Mouse (Mus musculus) stomach, embryonic 14.5 days (tissue): ENCODE data around the gene Gm43302. TPM values are rescaled to one million over a fixed set of nuclear protein-coding genes. Genes with fewer than 3 reads are reported as not detected.
"Not testable (repeated sequence)": the region's sequence is repeated elsewhere in the genome, so short reads cannot be mapped to it uniquely, and the experiment has no call there.

Experiments
- ATAC-seq: fragments of 200-750 bp; cut with Nextera tagmentation; 2 replicates; pipeline ENCODE4 v1.8.0; 2017; ENCODE audit warnings: low read depth, moderate TSS enrichment; ENCODE audit not compliant: insufficient number of reproducible peaks, insufficient read depth, low FRiP score
- H3K27ac ChIP-seq: fragments of 300-500 bp; sonication (generic); 2 replicates; pipeline ENCODE4 v1.5.1; 2014; ENCODE audit warnings: mild to moderate bottlenecking, low read length, moderate library complexity, mixed read lengths
- H3K27me3 ChIP-seq: fragments of 300-500 bp; sonication (generic); 2 replicates; pipeline ENCODE4 v1.6.1; 2014; ENCODE audit warnings: low read length, control low read depth, mixed read lengths; ENCODE audit not compliant: control insufficient read depth, insufficient read depth
- H3K36me3 ChIP-seq: fragments of 300-500 bp; sonication (generic); 2 replicates; pipeline ENCODE4 v1.6.1; 2014; ENCODE audit warnings: mild to moderate bottlenecking, control low read depth, low read length, moderate library complexity, mixed read lengths; ENCODE audit not compliant: control insufficient read depth, insufficient read depth
- H3K4me1 ChIP-seq: fragments of 300-500 bp; sonication (generic); 2 replicates; pipeline ENCODE4 v1.6.1; 2014; ENCODE audit warnings: low read length, control low read depth, mixed read lengths; ENCODE audit not compliant: control insufficient read depth, insufficient read depth
- H3K4me2 ChIP-seq: fragments of 300-500 bp; sonication (generic); replicated peaks from 2 replicates; pipeline ENCODE4 v1.6.1; 2014; ENCODE audit warnings: low read depth, low read length, control low read depth
- H3K4me3 ChIP-seq: fragments of 300-500 bp; sonication (generic); 2 replicates; pipeline ENCODE4 v1.5.1; 2014; ENCODE audit warnings: low read depth, low read length, control low read depth
- H3K9ac ChIP-seq: fragments of 300-500 bp; sonication (generic); replicated peaks from 2 replicates; pipeline ENCODE4 v1.6.1; 2014; ENCODE audit warnings: low read depth, mild to moderate bottlenecking, control low read depth, low read length, moderate library complexity, mixed read lengths
- H3K9me3 ChIP-seq: fragments of 300-500 bp; sonication (generic); 2 replicates; pipeline ENCODE4 v1.6.1; 2016; ENCODE audit warnings: low read depth, low read length, control low read depth; ENCODE audit not compliant: control insufficient read depth
- WGBS: fragments of 180-500 bp; shearing (Covaris S2); extraction: QIAGEN DNeasy Blood & Tissue Kit; methylation state at CpG from one replicate; pipeline ENCODE4 v1.1.7; 2014; 5-methylcytosine and 5-hydroxymethylcytosine counted together
- polyA plus RNA-seq: library from polyadenylated mRNA; unstranded; fragments of >200 nt; fragmentation: Nextera tagmentation; extraction: Ambion mirVana; gene quantifications from 2 replicates; pipeline ENCODE4 v1.2.1, GENCODE M21; 2014

The Gm43302 gene
- polyA plus RNA-seq, 1 experiment from 2014 or later: not detected

DNA sequence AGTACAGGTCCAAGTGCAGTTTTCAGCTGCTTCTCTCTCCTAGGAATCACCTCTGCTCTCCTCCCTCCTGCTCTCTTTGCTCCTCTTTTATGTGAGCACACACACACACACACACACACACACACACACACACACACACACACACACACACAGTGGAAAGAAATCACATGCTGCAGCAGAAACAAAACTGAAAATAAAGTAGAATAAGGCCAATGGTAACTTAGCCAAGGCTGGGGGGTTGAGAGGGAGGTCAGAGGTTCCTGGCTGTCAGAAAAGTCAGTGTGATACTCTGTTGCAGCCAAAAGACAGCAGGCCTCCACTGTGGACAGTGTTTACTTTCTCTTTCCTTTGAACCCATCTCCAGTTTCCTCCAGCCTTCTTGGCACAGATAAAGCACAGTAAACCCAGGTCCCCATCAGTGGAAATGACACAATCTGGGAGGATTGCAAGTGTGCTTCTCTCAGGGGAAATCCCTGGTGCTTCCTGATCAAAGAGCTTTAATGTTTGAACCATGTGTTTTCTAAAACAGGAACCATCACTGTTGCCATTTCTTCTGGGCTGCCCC, 53.9 kb downstream of the Gm43302 start, which contains the start of gene Gbp10:
Gene Gbp10 (minus strand): TSS at position 51 of the 565 bp plus-strand sequence.
- not testable (repeated sequence) for H3K4me2 ChIP-seq, H3K9me3 ChIP-seq, H3K9ac ChIP-seq, H3K27me3 ChIP-seq, H3K4me1 ChIP-seq, ATAC-seq, H3K4me3 ChIP-seq, H3K36me3 ChIP-seq, H3K27ac ChIP-seq

DNA sequence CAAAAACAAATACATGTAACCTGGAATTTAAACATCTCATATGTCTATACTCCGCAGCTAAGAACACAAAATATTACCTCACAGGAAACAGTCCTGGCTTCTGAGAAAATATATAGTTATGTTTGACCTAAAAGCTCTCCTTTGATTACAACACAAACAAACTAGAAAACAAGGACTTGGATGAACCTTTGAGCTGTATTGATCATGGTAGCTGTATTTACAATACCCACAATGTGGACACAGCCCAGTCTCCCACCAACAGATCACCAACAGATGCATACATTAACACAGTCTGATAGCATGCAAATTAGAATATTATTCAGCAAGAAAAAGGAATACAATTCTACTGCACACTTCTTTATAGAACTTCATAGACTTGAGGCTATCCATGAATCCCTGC, 55.1 kb downstream of the Gm43302 start:
- H3K4me3 ChIP-seq, H3K4me2 ChIP-seq, ATAC-seq, H3K9me3 ChIP-seq, H3K36me3 ChIP-seq, H3K27me3 ChIP-seq, H3K27ac ChIP-seq, H3K9ac ChIP-seq, H3K4me1 ChIP-seq: not testable (repeated sequence)
- WGBS: 91% methylated on average over 1 of the region's 1 CpGs

DNA sequence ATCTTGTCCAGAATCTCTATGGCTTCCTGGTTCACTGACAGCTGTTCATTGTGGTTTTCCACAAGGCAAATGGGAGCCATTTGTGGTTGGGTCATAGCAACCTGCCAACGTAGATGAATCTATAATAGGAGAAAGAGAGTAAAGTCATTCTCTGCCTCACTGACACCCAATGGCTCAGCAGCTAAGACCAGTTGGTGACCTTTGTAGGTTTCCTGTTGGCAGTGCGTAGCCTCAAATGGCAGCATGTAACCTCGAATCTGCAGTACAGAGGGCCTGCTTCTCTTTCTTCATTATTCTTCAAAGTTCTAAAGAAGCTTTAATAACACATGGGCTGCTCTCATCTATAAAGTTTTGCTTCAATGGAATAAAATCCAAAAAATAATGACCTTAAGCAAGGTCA, 57.5 kb downstream of the Gm43302 start:
- not testable (repeated sequence) for ATAC-seq, H3K27me3 ChIP-seq, H3K4me2 ChIP-seq, H3K9ac ChIP-seq, H3K9me3 ChIP-seq, H3K27ac ChIP-seq, H3K4me1 ChIP-seq, H3K36me3 ChIP-seq, H3K4me3 ChIP-seq
- 87% methylated on average over 3 of the region's 3 CpGs for whole genome bisulfite sequencing

DNA sequence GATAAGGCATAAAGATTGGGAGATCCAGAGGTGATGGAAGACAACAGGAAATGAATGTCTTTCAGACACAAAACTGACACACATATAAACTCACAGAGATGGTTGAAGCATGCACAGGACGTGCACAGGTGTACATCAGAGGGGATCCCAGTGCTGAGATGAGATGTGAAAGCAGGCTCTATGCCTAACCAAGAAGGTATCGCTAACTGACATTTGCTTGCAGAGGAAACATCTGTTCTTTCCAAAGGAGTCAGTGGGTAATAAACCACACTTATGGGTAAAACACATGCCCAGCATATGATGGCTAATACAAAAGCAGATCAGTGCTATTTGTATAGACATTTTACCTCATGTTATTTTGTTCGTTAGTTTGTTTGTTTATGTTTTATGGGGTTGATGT, 84.5 kb downstream of the Gm43302 start:
- not testable (repeated sequence) for H3K9ac ChIP-seq, H3K4me2 ChIP-seq, H3K36me3 ChIP-seq, H3K27me3 ChIP-seq, H3K4me1 ChIP-seq, ATAC-seq, H3K9me3 ChIP-seq, H3K27ac ChIP-seq, H3K4me3 ChIP-seq
- no CpG with 5 or more reads among the region's 3 CpGs for WGBS

DNA sequence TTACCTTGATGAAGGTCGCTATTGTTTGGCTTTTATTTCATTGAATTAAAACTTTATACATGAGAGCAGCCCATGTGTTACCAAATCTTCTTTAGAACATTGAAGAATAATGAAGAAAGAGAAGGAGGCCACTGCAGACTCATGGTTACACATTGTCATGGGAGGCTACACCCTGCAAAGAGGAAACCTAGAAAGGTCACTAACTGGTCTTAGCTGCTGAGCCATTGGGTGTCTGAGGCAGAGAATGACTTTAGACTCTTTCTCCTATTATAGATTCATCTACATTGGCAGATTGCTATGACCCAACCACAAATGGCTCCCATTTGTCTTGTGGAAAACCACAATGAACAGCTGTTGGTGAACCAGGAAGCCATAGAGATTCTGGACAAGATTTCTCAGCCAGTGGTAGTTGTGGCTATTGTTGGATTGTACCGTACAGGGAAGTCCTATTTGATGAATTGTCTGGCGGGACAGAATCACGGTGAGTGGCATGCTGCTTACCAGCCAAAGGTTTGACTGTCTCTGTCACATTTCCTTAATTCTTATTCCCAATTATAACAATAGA, 92.6 kb downstream of the Gm43302 start:
- not testable (repeated sequence) for H3K4me2 ChIP-seq, H3K4me1 ChIP-seq, H3K36me3 ChIP-seq, ATAC-seq, H3K9ac ChIP-seq, H3K27me3 ChIP-seq, H3K4me3 ChIP-seq, H3K27ac ChIP-seq, H3K9me3 ChIP-seq
- WGBS: 88% methylated on average over 4 of the region's 4 CpGs

DNA sequence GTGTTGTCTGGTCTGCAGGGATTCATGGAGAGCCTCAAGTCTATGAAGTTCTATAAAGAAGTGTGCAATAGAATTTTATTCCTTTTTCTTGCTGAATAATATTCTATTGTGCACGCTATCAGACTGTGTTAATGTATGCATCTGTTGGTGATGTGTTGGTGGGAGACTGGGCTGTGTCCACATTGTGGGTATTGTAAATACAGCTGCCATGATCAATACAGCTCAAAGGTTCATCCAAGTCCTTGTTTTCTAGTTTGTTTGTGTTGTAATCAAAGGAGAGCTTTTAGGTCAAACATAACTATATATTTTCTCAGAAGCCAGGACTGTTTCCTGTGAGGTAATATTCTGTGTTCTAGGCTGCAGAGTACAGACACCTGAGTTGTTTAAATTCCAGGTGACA, 94.3 kb downstream of the Gm43302 start:
- WGBS: 93% methylated on average over 1 of the region's 1 CpGs
- H3K27ac ChIP-seq, H3K9me3 ChIP-seq, H3K36me3 ChIP-seq, H3K4me1 ChIP-seq, ATAC-seq, H3K4me3 ChIP-seq, H3K4me2 ChIP-seq, H3K9ac ChIP-seq, H3K27me3 ChIP-seq: not testable (repeated sequence)

DNA sequence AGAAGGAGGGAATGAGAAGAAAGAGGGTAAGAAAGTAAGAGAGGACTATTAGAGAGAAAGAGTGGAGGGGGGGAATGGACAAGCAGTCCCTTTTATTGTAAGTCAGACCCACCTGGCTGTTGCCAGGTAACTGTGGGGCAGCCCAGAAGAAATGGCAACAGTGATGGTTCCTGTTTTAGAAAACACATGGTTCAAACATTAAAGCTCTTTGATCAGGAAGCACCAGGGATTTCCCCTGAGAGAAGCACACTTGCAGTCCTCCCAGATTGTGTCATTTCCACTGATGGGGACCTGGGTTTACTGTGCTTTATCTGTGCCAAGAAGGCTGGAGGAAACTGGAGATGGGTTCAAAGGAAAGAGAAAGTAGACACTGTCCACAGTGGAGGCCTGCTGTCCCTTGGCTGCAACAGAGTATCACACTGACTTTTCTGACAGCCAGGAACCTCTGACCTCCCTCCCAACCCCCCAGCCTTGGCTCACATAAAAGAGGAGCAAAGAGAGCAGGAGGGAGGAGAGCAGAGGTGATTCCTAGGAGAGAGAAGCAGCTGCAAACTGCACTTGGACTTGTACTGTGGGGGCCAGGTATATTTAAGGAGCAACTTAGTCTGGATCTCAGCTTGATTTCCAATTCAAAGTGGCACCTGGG, 95.5 kb downstream of the Gm43302 start:
- H3K4me1 ChIP-seq, H3K27me3 ChIP-seq, H3K4me2 ChIP-seq, H3K9ac ChIP-seq, H3K9me3 ChIP-seq, ATAC-seq, H3K4me3 ChIP-seq, H3K36me3 ChIP-seq, H3K27ac ChIP-seq: not testable (repeated sequence)

DNA sequence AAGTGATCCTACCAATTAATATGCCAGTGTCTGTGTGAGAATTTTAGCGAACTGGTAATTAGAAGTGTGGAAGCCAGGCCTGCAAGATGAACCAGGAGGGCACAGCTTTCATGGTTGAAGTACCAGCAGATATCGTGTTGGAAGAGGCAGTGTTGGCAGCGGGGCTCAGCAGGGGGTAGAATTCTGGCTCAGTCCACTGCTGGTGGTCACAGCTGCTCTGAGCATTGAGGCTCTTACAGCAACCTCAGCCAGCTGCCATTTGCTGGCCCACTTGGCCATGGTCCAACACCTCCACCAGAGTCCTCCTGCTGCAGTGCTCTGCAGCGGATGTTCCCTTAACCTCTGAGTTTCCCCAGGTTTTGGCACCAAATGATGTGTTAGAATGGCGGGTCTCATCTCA, 97.2 kb downstream of the Gm43302 start:
- H3K27ac ChIP-seq, H3K36me3 ChIP-seq, H3K4me2 ChIP-seq, H3K4me1 ChIP-seq, H3K9ac ChIP-seq, H3K27me3 ChIP-seq, H3K9me3 ChIP-seq, H3K4me3 ChIP-seq, ATAC-seq: not testable (repeated sequence)
- 84% methylated on average over 5 of the region's 5 CpGs for WGBS

DNA sequence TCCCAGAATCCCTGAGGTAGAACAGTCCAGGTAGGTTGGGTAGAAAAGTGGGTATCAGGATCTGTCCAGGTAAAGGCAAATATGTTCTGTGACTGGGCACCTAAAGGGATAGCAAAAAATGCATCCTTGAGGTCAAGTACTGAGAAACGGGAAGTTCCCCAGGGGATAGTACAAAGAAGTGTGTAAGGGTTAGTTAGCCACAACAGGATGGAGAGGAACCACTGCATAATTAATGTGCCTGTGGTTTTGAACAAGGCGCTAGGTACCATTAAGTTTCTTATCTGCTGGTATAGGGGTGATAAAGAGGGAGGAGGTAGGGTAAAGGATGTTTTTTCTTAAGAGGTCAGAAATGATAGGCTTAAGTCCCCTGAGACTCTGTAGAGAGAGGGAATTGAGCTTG, 101.0 kb downstream of the Gm43302 start:
- H3K9ac ChIP-seq, H3K27ac ChIP-seq, ATAC-seq, H3K27me3 ChIP-seq, H3K4me3 ChIP-seq, H3K9me3 ChIP-seq, H3K4me1 ChIP-seq, H3K36me3 ChIP-seq, H3K4me2 ChIP-seq: not testable (repeated sequence)
- 77% methylated on average over 2 of the region's 2 CpGs for WGBS
